Mouse (Mus musculus) right cerebral cortex, postnatal 4 days (tissue): ENCODE measurements at regions not wholly inside any gene's neighbourhood (a gene's known extent, or its start where the extent isn't known, plus 50 kb on each side); places are given as distances from the start of the nearest gene placed in this dataset.
"Not testable (repeated sequence)": the region's sequence is repeated elsewhere in the genome, so short reads cannot be mapped to it uniquely, and the experiment has no call there.

ENCODE experiments used
- DNase-seq: peaks from one replicate; pipeline ENCODE4 v3.0.0-alpha.2; 2022

DNA sequence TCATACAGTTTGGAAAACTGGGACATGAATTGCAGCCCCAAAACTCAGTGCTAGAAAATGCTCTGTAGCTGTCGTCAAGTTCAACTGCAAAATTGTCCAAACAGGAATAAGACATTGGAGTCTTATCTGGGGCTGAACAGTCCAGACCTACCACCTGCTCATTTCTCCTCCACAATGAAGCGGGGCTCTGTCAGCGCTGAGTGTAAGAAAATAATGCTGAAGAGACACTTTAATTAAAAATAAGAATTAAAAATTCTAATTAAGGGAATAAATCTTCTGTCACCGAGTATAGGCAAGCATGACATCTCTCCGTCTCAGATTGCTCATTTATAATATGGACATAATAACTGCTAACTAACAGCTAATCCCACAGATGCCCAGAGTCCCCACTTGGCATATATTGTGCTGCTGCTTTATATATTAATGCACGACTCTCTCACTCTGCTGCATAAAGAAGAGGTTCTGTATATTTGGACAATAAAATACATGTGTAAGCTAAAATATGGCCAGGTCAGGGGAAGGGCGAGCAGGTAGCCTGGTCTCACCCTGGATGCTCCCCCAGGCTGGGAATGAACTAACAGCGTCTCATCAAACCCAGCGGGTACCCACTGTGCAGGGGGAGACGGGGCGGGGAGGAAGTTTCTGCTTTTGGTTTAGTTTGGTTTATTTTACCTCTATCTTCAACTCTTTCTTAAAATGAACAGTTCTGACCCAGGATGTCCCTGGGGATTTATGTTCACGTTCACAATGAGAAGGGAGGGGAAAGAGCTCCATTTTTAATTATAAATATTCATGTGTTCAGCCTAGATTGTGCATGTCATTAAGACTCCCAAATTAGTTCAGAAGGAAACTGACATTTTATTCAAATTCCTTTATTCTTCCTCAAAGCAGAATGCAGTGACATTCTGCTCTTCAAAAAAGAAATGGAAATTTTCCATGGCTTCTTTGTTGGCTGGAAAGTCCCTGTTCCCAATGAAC lies 544.9 kb downstream of the Pdcd6ip start:
- no peak for DNase-seq

DNA sequence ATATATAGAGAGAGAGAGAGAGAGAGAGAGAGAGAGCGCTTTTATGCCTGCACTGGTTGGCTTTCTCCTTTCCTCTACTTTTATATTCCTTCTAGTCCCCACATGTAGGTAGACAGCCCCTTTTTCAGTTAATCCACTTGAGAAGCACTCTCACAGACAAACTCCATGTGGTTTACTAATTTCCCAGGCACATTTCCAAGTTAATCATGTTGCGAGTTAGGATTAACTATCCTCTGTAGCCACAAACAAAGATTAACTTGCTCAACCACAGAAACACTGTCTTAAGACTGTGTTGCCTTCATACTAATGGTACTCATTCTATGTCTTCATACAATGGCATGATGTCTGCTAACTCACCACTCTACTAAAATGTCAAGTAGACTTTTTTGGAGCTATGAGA lies 548.0 kb downstream of the Pdcd6ip start:
- no peak for DNase-seq

DNA sequence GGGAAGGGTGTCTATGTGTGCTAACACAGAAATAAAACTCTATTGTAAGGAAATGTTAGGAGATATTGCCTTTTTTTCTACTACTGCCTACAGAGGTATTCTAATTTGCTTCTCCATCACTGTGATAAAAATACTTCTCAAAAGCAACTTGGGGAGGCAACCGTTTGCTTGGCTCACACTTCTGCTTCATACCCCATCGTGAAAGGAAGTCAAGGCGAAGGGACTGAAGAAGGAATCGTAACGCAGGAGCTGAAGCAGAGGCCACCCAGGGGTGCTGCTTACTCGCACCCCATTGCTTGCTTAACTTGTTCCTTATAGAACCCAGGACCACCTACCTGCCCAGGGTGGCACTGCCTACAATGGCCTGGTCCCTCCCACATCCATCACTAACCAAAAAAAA lies 550.0 kb downstream of the Pdcd6ip start:
- no peak for DNase-seq

DNA sequence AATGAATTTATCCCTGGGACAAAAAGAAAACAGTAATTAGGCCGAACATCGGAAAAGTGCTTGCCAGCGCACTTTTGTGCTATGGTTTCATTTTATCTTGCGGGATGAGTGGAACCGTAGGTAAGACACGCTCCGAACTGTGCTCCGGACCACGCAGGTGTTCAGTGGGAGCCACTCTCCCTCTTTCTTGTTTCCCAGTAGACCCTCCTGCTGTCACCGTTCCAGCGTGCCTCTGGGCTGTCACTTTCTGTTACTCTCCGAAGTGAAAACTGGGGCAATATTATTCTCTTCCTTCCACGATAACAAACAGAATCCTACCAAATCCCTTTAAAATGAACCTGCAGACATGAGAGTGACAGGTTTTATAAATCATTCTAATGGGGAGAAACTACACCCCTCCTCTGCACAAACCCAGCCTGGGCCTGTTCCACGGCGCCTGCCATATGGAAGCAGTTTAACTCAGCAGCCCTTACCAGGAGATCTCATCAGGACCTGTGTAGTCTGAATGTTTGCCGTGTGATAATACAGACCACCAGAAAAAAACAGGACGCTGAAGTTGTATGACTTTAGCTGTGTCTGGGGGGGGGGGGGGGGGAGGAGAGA lies 550.5 kb downstream of the Pdcd6ip start:
- peak; percentile 26 for DNase-seq

DNA sequence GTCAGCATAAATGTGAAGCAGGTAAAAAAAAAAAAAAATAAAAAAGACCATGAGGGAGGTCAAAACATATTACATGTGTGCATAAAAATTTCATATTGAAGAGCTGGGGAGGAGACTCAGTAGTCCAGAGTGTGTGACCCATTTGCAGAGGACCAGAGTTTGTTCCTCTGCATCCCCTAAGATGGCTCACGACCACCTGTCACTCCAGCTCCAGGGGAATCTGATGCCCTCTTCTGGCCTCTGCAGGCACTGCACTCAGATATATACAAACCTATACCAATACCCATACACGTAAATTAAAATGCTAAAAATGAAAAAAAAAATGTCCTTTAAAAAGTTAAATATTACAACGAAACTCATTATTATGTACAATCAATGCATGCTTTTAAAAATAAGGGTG lies 551.4 kb downstream of the Pdcd6ip start:
- peak; percentile 41 for DNase-seq

DNA sequence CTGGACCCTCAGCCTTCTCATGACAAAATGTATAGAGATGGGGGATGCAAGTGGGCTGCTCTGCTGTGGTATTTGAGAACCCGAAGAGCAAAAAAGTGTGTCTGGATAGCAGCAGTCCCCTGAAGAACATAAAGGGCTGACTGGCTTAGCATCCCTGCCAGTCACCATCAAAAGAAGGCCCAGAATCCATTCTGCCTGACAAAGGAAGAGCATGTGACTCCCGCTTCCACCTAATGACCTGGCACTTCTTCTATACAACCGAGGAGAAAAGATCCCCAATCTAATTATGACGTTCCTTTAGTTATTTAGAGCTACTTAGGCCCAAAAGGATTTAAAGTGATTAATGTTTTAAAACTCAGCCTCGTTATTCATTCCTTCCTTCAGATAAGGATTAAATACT lies 559.0 kb downstream of the Pdcd6ip start:
- no peak for DNase-seq

DNA sequence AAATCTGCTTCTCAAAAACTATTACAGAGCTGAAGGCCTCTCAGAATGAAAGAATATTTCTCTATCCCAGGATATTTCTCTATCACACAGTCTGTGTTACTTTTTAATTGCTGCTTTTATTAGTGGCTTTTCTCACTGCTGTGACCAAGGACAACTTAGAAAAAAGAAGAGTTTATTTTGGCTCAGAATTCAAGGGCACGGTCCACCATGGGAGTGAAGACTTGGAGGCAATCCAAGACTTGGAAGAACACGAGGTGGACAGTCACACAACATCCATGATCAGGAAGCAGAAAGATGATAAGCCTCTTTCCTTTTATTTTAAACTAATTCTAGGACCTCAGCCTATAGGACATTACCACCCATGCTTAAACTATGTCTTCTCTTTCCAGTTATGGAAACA lies 561.5 kb downstream of the Pdcd6ip start:
- no peak for DNase-seq

DNA sequence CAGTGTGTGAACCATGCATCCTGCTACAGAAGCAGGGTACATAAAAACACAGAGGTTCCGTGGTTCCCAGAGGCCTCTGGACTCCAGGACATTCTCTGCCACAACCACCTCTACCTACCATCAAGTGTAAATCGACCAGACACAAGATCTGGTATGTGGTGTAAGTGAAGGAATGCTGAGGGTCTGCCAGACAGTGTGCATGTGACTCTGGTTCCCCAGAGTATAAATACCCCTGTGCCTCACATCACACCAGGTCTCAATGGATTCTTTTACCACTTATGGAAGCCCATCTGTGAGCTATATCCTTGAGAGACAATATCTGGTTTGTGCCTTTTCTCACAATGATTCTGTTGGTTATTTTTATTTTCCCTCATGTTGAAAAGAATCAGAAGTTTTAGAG lies 563.0 kb downstream of the Pdcd6ip start:
- DNase-seq, result no peak

DNA sequence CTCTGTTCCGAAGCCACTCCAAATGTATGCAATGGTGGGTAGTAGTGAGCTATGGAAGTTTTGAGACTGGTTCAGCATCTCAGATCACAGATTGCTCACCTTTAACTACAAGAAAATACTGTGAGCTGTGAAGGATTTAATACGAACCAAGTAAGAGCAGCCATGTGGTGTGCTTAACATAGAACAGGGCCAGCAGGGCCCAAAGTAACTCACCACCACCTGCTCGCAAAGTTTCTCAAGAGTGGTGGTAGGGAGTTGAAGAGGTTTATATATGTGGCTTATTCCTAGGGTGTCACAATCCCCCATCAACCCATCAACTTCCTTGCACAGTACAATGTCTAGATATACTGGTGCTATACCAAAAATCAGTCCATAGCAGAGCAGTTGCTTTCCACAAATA lies 573.4 kb downstream of the Pdcd6ip start:
- no peak for DNase-seq

DNA sequence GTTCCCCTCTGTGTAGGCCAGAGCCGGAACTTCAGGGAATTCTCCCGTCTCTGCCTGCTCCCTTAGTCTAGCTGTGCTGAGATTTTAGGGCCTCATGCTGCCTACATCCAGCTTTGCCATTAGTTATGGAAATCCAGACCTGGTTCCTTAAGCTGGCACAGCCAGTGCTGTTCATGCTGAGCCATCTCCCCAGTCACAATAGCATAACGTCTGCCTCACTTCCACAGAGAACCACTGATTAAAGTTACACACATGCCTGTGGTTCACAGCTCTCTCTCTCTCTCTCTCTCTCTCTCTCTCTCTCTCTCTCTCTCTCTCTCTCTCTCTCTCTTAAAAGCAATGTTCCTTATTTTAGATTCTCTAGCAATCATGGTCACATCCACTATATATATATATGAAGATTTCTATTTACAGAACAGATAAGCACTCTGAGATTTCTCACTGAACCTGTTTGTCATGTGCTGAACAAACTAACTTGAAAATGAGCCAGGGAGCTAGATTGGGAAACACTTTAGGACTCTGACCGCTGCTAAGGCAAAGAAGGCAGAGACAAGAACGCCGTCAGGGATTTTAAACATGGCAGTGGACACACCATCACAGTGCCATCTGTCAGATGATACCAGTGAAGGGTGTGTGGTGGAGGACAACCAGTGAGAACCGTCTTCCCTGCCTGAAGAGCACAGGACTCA lies 584.9 kb downstream of the Pdcd6ip start:
- no peak for DNase-seq

DNA sequence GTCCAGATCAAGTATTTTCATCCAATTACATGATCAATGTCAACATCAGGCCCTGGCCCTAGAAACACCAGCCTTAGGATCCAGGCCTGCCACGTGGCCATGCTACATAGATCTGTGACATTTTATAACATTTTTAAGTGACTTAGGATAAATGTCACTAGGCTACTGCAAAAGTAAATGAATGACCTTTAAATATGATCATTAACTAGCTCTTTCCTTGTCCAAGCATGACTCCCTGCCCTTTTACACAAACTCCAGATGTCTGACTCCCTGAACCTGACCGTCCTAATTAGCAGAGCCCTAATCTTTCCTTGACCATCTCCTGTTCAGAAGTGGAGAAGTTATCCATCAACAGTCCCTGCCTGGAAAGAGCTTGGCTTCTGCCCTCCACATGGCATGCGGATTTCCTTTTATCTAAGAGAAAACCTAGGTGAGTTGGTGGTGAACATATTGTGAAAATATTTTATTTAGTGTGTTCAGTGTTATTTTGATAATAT lies 585.8 kb downstream of the Pdcd6ip start:
- DNase-seq, result no peak

DNA sequence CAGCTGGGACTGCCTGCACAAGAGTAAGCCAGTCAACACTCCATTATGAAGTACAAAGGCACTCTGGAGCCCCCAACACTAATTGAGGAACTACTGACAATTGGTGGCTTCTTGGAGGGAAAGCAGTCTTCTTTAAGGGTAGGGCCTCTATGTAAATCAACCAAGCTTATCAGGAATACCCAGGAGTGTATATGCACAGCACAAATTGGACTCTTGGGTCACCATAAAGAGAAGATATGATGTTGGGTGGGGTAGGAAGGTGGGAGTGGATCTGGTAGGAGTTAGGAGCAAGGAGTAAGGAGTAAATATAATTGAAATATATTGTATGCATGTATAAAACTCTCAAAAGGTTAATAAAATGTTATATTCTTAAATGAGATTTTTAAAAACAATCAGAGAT lies 587.7 kb downstream of the Pdcd6ip start:
- no peak for DNase-seq

DNA sequence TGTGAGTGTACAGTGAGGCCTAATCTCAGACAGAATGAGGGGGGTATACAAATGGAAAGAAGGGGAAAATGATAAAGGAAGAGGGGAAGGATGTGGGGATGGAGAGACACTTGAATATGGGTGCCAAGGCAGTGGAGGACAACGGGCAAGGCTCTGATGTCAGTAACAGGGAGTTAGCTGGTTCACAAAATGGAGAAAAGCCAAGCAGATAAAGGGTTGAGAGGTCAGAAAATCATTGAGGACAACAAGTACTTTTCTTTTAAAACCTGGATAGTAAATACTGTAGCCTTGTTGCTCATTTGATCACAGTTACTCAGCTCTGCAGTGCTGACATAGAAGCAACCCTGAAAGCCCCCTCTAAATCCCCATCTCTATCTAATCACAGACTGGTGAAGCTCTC lies 588.3 kb downstream of the Pdcd6ip start:
- no peak for DNase-seq

DNA sequence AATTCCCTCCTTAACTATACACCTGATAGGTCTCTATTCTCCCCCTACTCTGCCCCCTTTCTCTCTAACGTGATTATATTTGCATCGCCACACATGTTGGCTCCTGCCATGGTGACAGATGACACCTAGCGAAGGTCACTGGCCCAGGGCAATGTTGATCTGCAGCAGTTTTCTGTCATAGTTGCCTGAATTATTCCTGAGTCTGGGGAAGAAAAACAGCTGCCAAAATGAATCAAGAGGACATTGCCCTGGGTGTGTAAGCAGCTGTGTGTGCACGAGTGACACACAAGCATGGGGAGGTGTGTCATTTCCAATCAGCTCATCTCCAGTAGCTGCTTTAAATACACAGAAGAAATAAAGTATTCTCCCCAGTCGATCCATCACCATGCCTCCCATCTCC lies 592.5 kb downstream of the Pdcd6ip start:
- no peak for DNase-seq

DNA sequence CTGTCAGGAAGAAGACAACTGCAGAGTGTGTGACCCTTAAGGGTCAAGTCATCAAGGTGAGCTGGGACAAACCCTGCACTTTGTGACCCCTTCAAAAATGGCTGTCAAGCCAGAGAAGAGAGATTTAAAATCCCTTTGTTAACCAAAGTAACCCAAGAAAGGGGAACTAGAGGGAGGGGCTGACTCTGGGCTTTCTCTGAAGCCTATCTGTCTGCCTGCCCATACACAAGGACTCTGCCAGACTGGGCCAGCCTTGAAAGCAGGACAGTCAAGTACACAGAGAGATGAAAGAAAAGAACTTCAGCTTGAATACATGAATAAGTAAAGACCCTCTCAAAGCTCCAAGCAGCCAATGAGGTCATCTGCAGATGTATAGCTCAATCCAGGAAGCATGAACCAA lies 595.3 kb downstream of the Pdcd6ip start:
- DNase-seq, result no peak

DNA sequence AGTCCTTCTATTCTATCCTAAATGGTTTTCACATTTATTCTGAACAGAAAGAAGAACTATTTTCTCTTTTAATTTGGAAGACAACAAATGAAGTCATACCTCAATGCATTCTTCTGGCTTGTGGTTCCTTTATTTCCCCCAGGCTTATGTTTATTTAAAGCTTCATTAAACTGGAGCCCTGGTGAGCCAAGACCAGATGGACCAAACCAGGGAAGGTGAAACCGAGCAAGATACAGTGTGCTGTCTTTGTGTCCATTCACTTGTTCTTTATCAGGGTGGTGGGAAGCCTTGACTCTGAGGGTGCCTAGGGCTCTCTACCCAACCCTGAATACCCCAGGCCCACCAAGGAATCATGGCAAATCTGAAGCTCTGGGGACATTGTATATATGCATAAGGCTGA lies 606.3 kb downstream of the Pdcd6ip start:
- DNase-seq, result no peak

DNA sequence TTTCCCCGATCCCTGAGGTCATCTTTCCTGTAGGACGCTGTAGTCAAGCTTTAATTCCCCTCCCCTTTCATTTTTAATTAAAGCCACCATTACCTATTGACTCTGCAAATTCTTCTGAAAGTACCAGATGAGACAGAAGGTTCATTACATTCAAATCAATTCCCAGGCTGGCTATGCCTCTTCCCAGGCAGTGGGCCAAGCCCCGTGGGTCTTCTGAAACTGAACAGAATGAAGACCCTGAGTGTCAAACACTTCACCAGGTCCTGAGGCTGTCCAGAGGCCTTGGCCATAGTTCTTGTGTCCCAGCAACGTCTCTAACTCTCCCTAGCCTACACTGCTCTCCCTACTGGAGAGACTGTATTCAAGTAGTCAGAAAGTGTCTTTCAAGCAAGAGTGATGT lies 607.4 kb downstream of the Pdcd6ip start:
- DNase-seq, result no peak

DNA sequence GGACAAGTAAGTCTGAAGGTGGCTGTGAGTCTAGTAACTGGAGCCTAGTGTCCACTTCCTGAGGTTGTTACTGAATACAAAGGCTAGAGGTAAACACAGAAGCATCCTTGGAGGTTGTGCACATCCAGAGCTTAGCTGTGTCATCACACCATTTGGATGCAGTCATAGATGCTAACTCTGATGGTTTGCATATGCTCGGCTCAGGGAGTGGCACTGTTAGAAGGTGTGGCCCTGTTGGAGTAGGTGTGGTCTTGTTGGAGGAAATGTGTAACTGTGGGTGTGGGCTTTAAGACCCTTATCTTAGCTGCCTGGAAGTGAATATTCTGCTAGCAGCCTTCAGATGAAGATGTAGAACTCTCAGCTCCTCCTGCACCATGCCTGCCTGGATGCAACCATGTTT lies 612.6 kb downstream of the Pdcd6ip start:
- not testable (repeated sequence) for DNase-seq

DNA sequence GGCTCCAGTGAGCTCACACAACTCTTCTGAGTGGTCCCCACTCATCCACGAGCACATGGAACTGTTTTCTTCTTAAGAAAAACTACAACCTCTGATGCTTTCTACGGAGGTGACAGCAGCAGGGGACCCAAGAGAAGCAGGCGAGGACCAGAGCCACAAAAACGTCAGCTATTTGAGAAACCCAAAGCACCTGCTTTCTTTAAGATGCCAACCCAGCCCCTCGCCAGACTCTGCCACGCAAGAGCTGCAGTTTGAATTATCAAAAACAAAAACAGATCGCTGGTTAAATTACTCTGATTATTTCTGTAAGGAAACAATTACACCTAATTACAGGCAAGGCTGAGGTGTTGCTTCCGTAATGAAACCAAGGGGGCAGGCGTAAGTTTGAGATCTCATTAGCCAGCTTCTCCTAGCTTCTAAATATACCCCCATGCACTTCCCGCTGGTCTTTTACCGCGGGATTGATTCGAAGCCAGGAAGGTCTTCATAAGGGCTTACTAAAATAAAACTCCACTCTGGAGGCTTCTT lies 614.1 kb downstream of the Pdcd6ip start:
- no peak for DNase-seq

DNA sequence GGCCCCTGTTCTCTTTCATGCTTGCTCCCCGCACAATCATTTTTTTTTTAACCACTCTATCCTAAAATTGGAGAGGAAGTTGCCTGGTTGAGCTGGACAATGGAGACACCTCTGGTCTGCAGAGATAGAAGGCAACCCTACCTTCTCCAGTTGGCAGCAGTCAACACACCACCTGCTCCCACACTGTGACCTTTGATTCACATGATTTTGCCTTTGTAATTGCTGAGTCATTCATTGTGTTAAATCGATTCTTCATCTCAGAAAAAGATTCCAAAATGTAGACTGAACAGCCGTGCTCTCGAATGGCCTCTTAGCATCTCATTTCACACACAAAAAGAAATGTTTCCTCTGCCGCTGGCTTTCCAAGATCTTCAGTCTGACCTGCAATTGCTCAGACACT lies 616.2 kb downstream of the Pdcd6ip start:
- DNase-seq, result no peak

DNA sequence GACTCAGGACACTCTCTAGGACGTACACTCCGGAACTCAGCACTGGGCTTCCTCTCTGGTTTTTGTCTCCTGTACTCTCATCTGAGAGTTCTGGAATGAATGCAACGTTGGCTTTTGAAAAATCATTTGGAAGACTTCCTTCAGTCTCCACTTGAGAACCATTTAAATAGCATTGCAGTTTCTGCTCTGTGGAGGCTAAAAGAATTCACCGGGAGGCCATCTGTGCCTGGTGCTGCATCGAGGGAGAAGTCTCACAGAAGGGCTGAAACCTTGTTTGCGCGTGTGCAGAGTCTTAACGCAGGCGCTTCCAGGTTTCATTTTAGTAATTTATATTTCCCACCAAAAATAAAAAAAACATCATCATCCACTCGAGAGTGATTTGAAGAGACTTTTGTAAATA lies 620.3 kb downstream of the Pdcd6ip start:
- DNase-seq, result peak; percentile 30

DNA sequence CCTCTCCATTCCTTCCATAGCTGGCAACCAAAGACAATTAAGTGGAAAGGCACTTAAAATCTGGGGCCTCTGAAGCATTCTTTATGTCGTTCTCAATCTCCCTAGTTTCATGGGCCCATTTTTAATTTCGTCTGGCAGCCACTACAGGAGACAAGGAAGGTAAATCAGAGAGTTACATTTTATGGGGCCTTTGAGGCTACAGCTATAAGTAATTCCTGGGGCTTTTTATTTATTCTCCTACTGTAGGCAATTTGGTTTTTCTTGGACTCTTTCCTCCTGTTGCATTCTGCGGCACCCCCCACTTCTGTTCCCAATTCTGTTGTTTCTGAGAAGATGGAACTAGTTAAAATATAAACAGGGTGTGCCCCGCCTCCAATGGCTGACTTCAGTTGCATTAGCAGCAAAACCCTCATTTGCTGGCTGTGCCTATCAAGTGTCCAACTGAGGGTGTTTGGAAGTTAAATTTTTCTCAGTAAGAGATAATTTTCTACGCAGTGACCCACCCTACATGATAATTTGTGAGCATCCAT lies 622.7 kb downstream of the Pdcd6ip start:
- DNase-seq, result no peak

DNA sequence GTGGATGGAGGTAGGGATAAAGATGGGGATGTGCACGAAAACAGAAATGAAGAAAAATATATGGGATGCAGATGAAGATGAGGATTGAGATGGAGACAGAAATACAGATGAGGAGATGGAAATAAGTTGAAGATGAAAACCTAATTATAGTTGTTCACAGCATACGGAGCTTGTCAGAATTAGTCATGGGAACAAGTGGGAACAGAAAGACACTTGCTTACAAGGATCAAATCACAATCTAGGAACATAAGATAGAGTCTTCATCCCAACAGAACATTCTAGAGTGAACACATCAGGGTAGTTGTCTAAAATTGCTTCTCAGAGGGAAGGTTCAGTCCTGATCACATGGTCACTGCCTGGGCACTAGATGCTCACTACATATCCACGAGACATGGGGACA lies 633.2 kb downstream of the Pdcd6ip start:
- no peak for DNase-seq
